Comparison of ENCODE assay signal across 8 mouse cellular contexts in the genomic region with DNA sequence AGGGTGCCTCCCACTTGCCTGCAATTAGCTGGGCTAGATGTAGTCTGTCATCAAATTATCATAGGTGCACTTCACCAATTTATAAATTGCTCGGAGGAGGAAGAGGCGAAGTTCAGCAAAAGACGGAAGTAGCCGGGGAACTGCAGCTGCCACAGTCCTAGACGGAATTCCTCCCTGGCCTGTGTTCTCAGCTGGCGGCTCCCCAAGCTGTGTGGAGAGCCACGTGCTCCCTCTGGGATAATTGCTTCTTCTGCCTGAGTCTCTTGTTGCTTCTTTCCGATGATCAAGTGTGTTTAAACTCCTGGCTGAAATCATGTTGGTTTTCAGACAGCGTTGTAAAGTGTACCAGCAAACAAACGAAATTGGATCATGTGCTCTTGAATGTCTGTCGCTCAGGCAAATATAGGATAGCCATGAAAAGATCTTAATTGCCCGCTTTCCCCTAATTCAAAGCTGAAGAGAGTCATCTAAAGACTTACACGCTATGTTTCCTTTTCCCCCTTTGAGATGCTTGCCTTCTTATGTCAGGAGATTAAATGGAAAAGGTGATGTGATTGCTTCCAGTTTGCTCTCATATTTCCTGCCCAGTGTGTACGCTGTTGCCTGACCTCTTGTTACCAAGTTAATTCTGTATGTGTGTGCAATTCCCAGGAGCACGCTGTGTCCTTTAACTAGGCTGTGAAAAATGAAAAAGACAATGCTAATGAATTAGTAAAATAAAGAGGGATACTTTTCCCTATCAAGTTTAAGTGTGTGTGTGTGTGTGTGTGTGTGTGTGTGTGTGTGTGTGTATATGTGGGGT.
A peak's percentile ranks its signal among the peaks of the same experiment; 100 is the strongest.
DNase-seq lines count a peak whose midpoint lies in the region; ATAC-seq and TF ChIP-seq lines count a peak whose summit lies in the region.

No protein-coding gene starts in this region.

- peak overlapping the region; percentile 63 for H3K4me2 ChIP-seq in heart, embryonic 12.5 days
- H3K4me2 ChIP-seq in kidney, embryonic 14.5 days (replicated peaks; ENCODE audit: low read depth, low read length): peak overlapping the region; percentile 37
- peak overlapping the region; percentile 57 for H3K4me2 ChIP-seq in limb, embryonic 13.5 days (replicated peaks)
- H3K4me2 ChIP-seq in midbrain, postnatal 0 days (ENCODE audit: low read depth, low read length, poor library complexity, severe bottlenecking): peak overlapping the region; percentile 42

- peaks cover 14% of the 10 kb centered on the region; the same call in 1 of the 2 replicates for H3K27me3 ChIP-seq in forebrain, embryonic 10.5 days (ENCODE audit: poor library complexity, severe bottlenecking)
- no peaks in the 10 kb centered on the region for H3K27me3 ChIP-seq in heart, embryonic 12.5 days (replicated peaks)
- H3K27me3 ChIP-seq in kidney, embryonic 14.5 days (ENCODE audit: control insufficient read depth, insufficient read depth, low read length): no peaks in the 10 kb centered on the region
- H3K27me3 ChIP-seq in limb, embryonic 13.5 days: peaks cover 24% of the 10 kb centered on the region
- H3K27me3 ChIP-seq in midbrain, postnatal 0 days (ENCODE audit: insufficient read depth, low read length): no peaks in the 10 kb centered on the region

- DNase-seq in forebrain, embryonic 10.5 days (ENCODE audit: extremely low spot score, low spot score): peak; percentile 54
- DNase-seq in midbrain, postnatal 0 days (ENCODE audit: low spot score): peak; percentile 79
- DNase-seq in testis, postnatal 10 days (ENCODE audit: low spot score): peak; percentile 70
- DNase-seq in thymus, postnatal 10 days (ENCODE audit: low spot score in 2 of 2): no peak

- H3K27ac ChIP-seq in brown adipose tissue, adult 24 weeks (replicated peaks; ENCODE audit: low read depth, low read length): no peak overlapping the region
- H3K27ac ChIP-seq in forebrain, embryonic 10.5 days: peak overlapping the region; percentile 27
- H3K27ac ChIP-seq in heart, embryonic 12.5 days (ENCODE audit: poor library complexity, severe bottlenecking): no peak overlapping the region
- H3K27ac ChIP-seq in kidney, embryonic 14.5 days (ENCODE audit: low read depth, low read length): no peak overlapping the region
- peak overlapping the region; percentile 48 for H3K27ac ChIP-seq in limb, embryonic 13.5 days
- no peak overlapping the region for H3K27ac ChIP-seq in midbrain, postnatal 0 days (ENCODE audit: low read depth, low read length)

- 14% methylated on average over 15 of the region's 15 CpGs for WGBS in forebrain, embryonic 10.5 days
- WGBS in heart, embryonic 12.5 days: 34% methylated on average over 15 of the region's 15 CpGs
- WGBS in kidney, embryonic 14.5 days: 16% methylated on average over 15 of the region's 15 CpGs
- 10% methylated on average over 15 of the region's 15 CpGs for WGBS in limb, embryonic 13.5 days
- WGBS in midbrain, postnatal 0 days: 18% methylated on average over 15 of the region's 15 CpGs

- 0 out of 2 replicates have a peak, but pooled peaks cover 3% of the 10 kb centered on the region for H3K4me1 ChIP-seq in brown adipose tissue, adult 24 weeks (ENCODE audit: control insufficient read depth, insufficient read depth, insufficient read length, low read length)
- H3K4me1 ChIP-seq in forebrain, embryonic 10.5 days: peaks cover 57% of the 10 kb centered on the region
- H3K4me1 ChIP-seq in heart, embryonic 12.5 days (replicated peaks): peaks cover 10% of the 10 kb centered on the region
- peaks cover 14% of the 10 kb centered on the region; the same call in 1 of the 2 replicates for H3K4me1 ChIP-seq in kidney, embryonic 14.5 days (ENCODE audit: control insufficient read depth, insufficient read depth, low read length)
- H3K4me1 ChIP-seq in limb, embryonic 13.5 days: peaks cover 41% of the 10 kb centered on the region
- no peaks in the 10 kb centered on the region for H3K4me1 ChIP-seq in midbrain, postnatal 0 days (ENCODE audit: insufficient read depth, low read length)

- H3K4me3 ChIP-seq in brown adipose tissue, adult 24 weeks (ENCODE audit: insufficient read depth, low read depth, low read length): 0 out of 2 replicates have a peak overlapping the region, but pooled peaks have one; percentile 12
- peak overlapping the region; percentile 32 for H3K4me3 ChIP-seq in forebrain, embryonic 10.5 days
- H3K4me3 ChIP-seq in heart, embryonic 12.5 days: peak overlapping the region; percentile 32
- peak overlapping the region; percentile 11; the same call in 1 of the 2 replicates for H3K4me3 ChIP-seq in kidney, embryonic 14.5 days (ENCODE audit: low read length)
- peak overlapping the region; percentile 23 for H3K4me3 ChIP-seq in limb, embryonic 13.5 days
- H3K4me3 ChIP-seq in midbrain, postnatal 0 days (ENCODE audit: low read depth, low read length): peak overlapping the region; percentile 11; the same call in 1 of the 2 replicates

- no peak for TF ChIP-seq CTCF in midbrain, postnatal 0 days (IDR thresholded peaks at IDR 0.05)

- H3K9me3 ChIP-seq in forebrain, embryonic 10.5 days: no peaks in the 10 kb centered on the region
- no peaks in the 10 kb centered on the region for H3K9me3 ChIP-seq in heart, embryonic 12.5 days (replicated peaks)
- no peaks in the 10 kb centered on the region for H3K9me3 ChIP-seq in kidney, embryonic 14.5 days (ENCODE audit: control insufficient read depth, low read length)
- no peaks in the 10 kb centered on the region for H3K9me3 ChIP-seq in limb, embryonic 13.5 days
- H3K9me3 ChIP-seq in midbrain, postnatal 0 days (ENCODE audit: low read length): no peaks in the 10 kb centered on the region

- ATAC-seq in heart, embryonic 12.5 days (ENCODE audit: insufficient number of reproducible peaks, low FRiP score): 0 out of 2 replicates have a peak, but pooled peaks have one; percentile 45
- peak; percentile 88 for ATAC-seq in kidney, embryonic 14.5 days (ENCODE audit: low FRiP score, low TSS enrichment)
- ATAC-seq in limb, embryonic 13.5 days (ENCODE audit: low FRiP score, low read depth): peak; percentile 82
- ATAC-seq in midbrain, postnatal 0 days (ENCODE audit: low FRiP score): peak; percentile 77

- no peak overlapping the region for H3K9ac ChIP-seq in heart, embryonic 12.5 days
- H3K9ac ChIP-seq in kidney, embryonic 14.5 days (ENCODE audit: low read depth, low read length): no peak overlapping the region
- no peak overlapping the region for H3K9ac ChIP-seq in limb, embryonic 13.5 days
- no peak overlapping the region for H3K9ac ChIP-seq in midbrain, postnatal 0 days (replicated peaks; ENCODE audit: low read length, poor library complexity, severe bottlenecking)

- no peaks in the 10 kb centered on the region for H3K36me3 ChIP-seq in forebrain, embryonic 10.5 days (replicated peaks)
- no peaks in the 10 kb centered on the region for H3K36me3 ChIP-seq in heart, embryonic 12.5 days
- H3K36me3 ChIP-seq in kidney, embryonic 14.5 days (ENCODE audit: control insufficient read depth, insufficient read depth, low read length): no peaks in the 10 kb centered on the region
- no peaks in the 10 kb centered on the region for H3K36me3 ChIP-seq in limb, embryonic 13.5 days
- H3K36me3 ChIP-seq in midbrain, postnatal 0 days (ENCODE audit: insufficient read depth, low read length): no peaks in the 10 kb centered on the region

Comparison
In these comparisons a context has a peak if more than half of its experiments do, and no peak if none do; other contexts are left out.
1. H3K27ac ChIP-seq: peak in forebrain, embryonic 10.5 days (single experiment) and limb, embryonic 13.5 days (single experiment); none in brown adipose tissue, adult 24 weeks (single experiment), heart, embryonic 12.5 days (single experiment), kidney, embryonic 14.5 days (single experiment) and midbrain, postnatal 0 days (single experiment).
2. DNase-seq: peak in forebrain, embryonic 10.5 days (single experiment), midbrain, postnatal 0 days (single experiment) and testis, postnatal 10 days (single experiment); none in thymus, postnatal 10 days (0 of 2).
3. Peak in every context shown above with its lines, with median percentiles within 50 percentile points of each other: H3K4me3 ChIP-seq, ATAC-seq and H3K4me2 ChIP-seq.